Mouse (Mus musculus) limb, embryonic 11.5 days (tissue): ENCODE results near the gene Lgmn. TPM values are rescaled to one million over a fixed set of nuclear protein-coding genes. Genes with fewer than 3 reads are reported as not detected.

ENCODE experiments used
- ATAC-seq: fragments of 200-750 bp; cut with Nextera tagmentation; 2 replicates; pipeline ENCODE4 v1.8.0; 2017; ENCODE audit warnings: low read depth; ENCODE audit not compliant: insufficient number of reproducible peaks, low FRiP score, low TSS enrichment
- DNase-seq: peaks from one replicate; pipeline ENCODE4 v3.0.0-alpha.2; 2015; ENCODE audit warnings: low spot score
- H3K27ac ChIP-seq: fragments of 300-500 bp; sonication (generic); replicated peaks from 2 replicates; pipeline ENCODE4 v1.5.1; 2014; ENCODE audit warnings: low read depth, mild to moderate bottlenecking, low read length
- H3K27me3 ChIP-seq: fragments of 300-500 bp; sonication (generic); 2 replicates; pipeline ENCODE4 v1.6.1; 2014; ENCODE audit warnings: mild to moderate bottlenecking, low read length, mixed read lengths; ENCODE audit not compliant: control insufficient read depth, insufficient read depth
- H3K36me3 ChIP-seq: fragments of 300-500 bp; sonication (generic); 2 replicates; pipeline ENCODE4 v1.6.1; 2014; ENCODE audit warnings: mild to moderate bottlenecking, low read length, moderate library complexity, mixed read lengths; ENCODE audit not compliant: control insufficient read depth, insufficient read depth
- H3K4me1 ChIP-seq: fragments of 300-500 bp; sonication (generic); 2 replicates; pipeline ENCODE4 v1.6.1; 2014; ENCODE audit warnings: low read length, mixed read lengths; ENCODE audit not compliant: control insufficient read depth, insufficient read depth
- H3K4me2 ChIP-seq: fragments of 300-500 bp; sonication (generic); 2 replicates; pipeline ENCODE4 v1.6.1; 2014; ENCODE audit warnings: low read depth, mild to moderate bottlenecking, moderate library complexity; ENCODE audit not compliant: severe bottlenecking
- H3K4me3 ChIP-seq: fragments of 300-500 bp; sonication (generic); 2 replicates; pipeline ENCODE4 v1.5.1; 2014; ENCODE audit warnings: low read depth, low read length
- H3K9ac ChIP-seq: fragments of 300-500 bp; sonication (generic); 2 replicates; pipeline ENCODE4 v1.6.1; 2014; ENCODE audit warnings: mild to moderate bottlenecking, low read length
- H3K9me3 ChIP-seq: fragments of 300-500 bp; sonication (generic); 2 replicates; pipeline ENCODE4 v1.6.1; 2016; ENCODE audit warnings: low read length; ENCODE audit not compliant: control insufficient read depth
- WGBS: fragments of 180-500 bp; shearing (Covaris S2); extraction: QIAGEN DNeasy Blood & Tissue Kit; methylation state at CpG from one replicate; pipeline ENCODE4 v1.1.7; 2014; 5-methylcytosine and 5-hydroxymethylcytosine counted together
- polyA plus RNA-seq: library from polyadenylated mRNA; unstranded; fragments of >200 nt; fragmentation: Nextera tagmentation; extraction: Ambion mirVana; gene quantifications from 2 replicates; pipeline ENCODE4 v1.2.1, GENCODE M21; 2014

The Lgmn gene
- polyA plus RNA-seq, 1 experiment from 2014 or later = 50.0 TPM

DNA sequence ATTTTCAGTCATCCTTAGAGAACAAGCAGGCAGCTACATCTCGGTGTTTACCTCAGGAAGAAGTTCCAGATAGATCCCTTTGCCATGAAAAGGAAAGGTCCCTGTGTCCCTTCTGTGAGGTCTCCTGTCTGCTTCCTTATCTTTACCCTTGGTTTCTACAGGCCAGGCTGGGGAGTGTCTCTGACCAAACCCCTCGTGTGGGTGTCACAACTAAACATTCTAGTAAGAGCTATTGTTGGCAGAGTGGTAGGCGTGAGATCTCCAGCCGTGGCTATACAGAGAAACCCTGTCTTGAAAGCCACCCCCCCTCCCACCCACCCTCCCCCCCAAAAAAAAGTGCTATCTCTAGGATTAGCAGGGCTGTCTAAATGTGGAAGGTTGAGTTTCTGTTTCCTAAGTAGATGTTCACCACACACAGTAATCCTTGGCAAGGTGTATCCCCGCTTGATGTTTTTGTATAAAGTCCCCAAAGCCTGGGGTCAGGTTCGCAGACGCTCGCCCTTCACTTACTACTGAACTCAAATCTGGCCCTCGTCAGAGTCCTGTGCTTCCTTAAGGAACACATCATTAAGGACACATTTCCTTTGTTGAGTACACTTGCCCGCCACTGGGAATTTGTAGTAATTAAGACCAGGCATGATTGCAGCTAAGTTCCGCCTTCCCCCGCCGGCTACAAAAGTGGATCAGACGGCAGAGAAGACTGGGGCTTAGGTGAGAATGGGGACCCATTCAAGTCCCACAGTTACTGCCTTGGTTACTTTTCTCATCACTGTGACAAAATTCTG, 94.4 kb downstream of the Lgmn start:
- ATAC-seq (no peak), DNase-seq (peak; percentile 64)
- Histone ChIP-seq H3K9me3 (no peaks in the 10 kb centered on the region), H3K27ac (0 out of 2 replicates have a peak overlapping the region, but pooled peaks have one; percentile 8), H3K9ac (no peak overlapping the region), H3K27me3 (no peaks in the 10 kb centered on the region), H3K4me3 (no peak overlapping the region), H3K4me1 (peaks cover 3% of the 10 kb centered on the region; the same call in 1 of the 2 replicates), H3K36me3 (no peaks in the 10 kb centered on the region), H3K4me2 (no peak overlapping the region)
- WGBS = 23% methylated on average over 14 of the region's 14 CpGs

Other genes with a start within 250 kb of the Lgmn start
- gene Rin3, start 156.8 kb downstream of the Lgmn start, polyA plus RNA-seq = 3.9 and 4.2 TPM in 2 replicates
- 36.0 and 36.6 TPM in 2 replicates for gene Golga5, start 29.3 kb upstream of the Lgmn start, polyA plus RNA-seq
- 0.20 and 0.23 TPM in 2 replicates for gene Chga, start 115.2 kb upstream of the Lgmn start, polyA plus RNA-seq